In the genomic region with DNA sequence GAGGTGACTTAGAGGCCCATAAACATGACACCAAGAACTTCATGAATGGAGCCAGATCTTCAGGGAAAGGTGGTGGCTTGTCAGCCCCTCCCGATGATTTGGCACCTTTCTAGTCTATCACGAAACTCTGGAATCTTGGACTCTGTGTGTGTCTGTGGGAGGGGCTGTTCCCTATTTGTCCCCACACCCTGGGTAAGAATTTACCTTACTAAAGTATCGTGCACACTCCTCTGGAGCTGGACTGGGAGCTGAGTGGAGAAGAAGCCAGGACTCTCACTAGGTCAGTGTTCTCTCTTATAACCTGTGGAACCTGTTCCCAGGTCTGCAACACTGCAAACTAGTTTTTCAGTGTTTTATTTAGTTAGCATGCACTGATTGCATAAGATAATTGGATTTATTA, we compare ENCODE assay signal across 19 mouse cellular contexts. TPM values are rescaled to one million over a fixed set of nuclear protein-coding genes. Genes with fewer than 3 reads are reported as not detected.
"Had no signal": no experiment of that assay in that cellular context is flagged by ENCODE, and none has a peak within 500 bp of the region (broad histone marks: within the 10 kb centered on the region; RNA-seq: fewer than 3 reads in every experiment).

A gene (plus strand): TSS at position 201 of the 400 bp plus-strand sequence.

RNA-seq across cellular contexts. Expression of the gene that starts here (rescaled TPM):
- total RNA-seq: hindbrain, postnatal 0 days; layer of hippocampus, adult 2 months; layer of hippocampus, postnatal 25 days; left cerebral cortex, adult 18-20 months; left cerebral cortex, postnatal 25 days; megakaryocyte, adult 5-6 weeks; monocyte, adult 5-6 weeks; neutrophil, adult 5-6 weeks had no signal
- polyA plus RNA-seq: hindbrain, postnatal 0 days; inflammation-experienced regulatory T-cells, adult 6 months; limb, embryonic 10.5 days; limb, embryonic 13.5 days; liver, embryonic 13.5 days; liver, embryonic 16.5 days; lung, adult 2 months; macrophage; midbrain, embryonic 13.5 days; midbrain, embryonic 16.5 days; neural tube, embryonic 13.5 days; testis, adult 2 months had no signal
